Mouse (Mus musculus) intestine, embryonic 16.5 days (tissue): Measurements from ENCODE around the gene Gsto2. TPM values are rescaled to one million over a fixed set of nuclear protein-coding genes. Genes with fewer than 3 reads are reported as not detected.

Experiments
- ATAC-seq: fragments of 200-750 bp; cut with Nextera tagmentation; 2 replicates; pipeline ENCODE4 v1.8.0; 2017; ENCODE audit warnings: moderate TSS enrichment, moderate library complexity
- H3K27ac ChIP-seq: fragments of 300-500 bp; sonication (generic); 2 replicates; pipeline ENCODE4 v1.5.1; 2014; ENCODE audit warnings: mild to moderate bottlenecking, low read length
- H3K27me3 ChIP-seq: fragments of 300-500 bp; sonication (generic); replicated peaks from 2 replicates; pipeline ENCODE4 v1.6.1; 2014; ENCODE audit warnings: low read length, control low read depth, mixed read lengths; ENCODE audit not compliant: control insufficient read depth, insufficient read depth
- H3K36me3 ChIP-seq: fragments of 300-500 bp; sonication (generic); 2 replicates; pipeline ENCODE4 v1.6.1; 2014; ENCODE audit warnings: low read length, control low read depth; ENCODE audit not compliant: control insufficient read depth, insufficient read depth
- H3K4me1 ChIP-seq: fragments of 300-500 bp; sonication (generic); 2 replicates; pipeline ENCODE4 v1.6.1; 2014; ENCODE audit warnings: low read length, control low read depth, mixed read lengths; ENCODE audit not compliant: control insufficient read depth, insufficient read depth
- H3K4me2 ChIP-seq: fragments of 300-500 bp; sonication (generic); 2 replicates; pipeline ENCODE4 v1.6.1; 2014; ENCODE audit warnings: low read depth, low read length, control low read depth
- H3K4me3 ChIP-seq: fragments of 300-500 bp; sonication (generic); 2 replicates; pipeline ENCODE4 v1.5.1; 2014; ENCODE audit warnings: mild to moderate bottlenecking, low read length
- H3K9ac ChIP-seq: fragments of 300-500 bp; sonication (generic); 2 replicates; pipeline ENCODE4 v1.6.1; 2014; ENCODE audit warnings: low read depth, low read length
- H3K9me3 ChIP-seq: fragments of 300-500 bp; sonication (generic); 2 replicates; pipeline ENCODE4 v1.6.1; 2016; ENCODE audit warnings: low read length, control low read depth; ENCODE audit not compliant: control insufficient read depth
- WGBS: fragments of 180-500 bp; shearing (Covaris S2); extraction: QIAGEN DNeasy Blood & Tissue Kit; methylation state at CpG from one replicate; pipeline ENCODE4 v1.1.7; 2014; 5-methylcytosine and 5-hydroxymethylcytosine counted together
- polyA plus RNA-seq: library from polyadenylated mRNA; unstranded; fragments of >200 nt; fragmentation: Nextera tagmentation; extraction: Ambion mirVana; gene quantifications from 2 replicates; pipeline ENCODE4 v1.2.1, GENCODE M21; 2015

Gsto2 gene
- polyA plus RNA-seq, 1 experiment from 2014 or later = 0.68 TPM

GRCm38 (mm10) chr19:47854796-47855783, 10.2 kb upstream of the Gsto2 start, which contains the start of gene Gsto1:
Gene Gsto1 (plus strand): TSS chr19:47854970.
- Histone ChIP-seq H3K4me3 (peak within 1 kb of the TSS; percentile 87), H3K9me3 (no peaks in the 10 kb centered on the region), H3K9ac (peak within 1 kb of the TSS; percentile 89), H3K4me1 (0 out of 2 replicates have a peak, but pooled peaks cover 7% of the 10 kb centered on the region), H3K4me2 (peak within 1 kb of the TSS; percentile 91), H3K27me3 (no peaks in the 10 kb centered on the region), H3K36me3 (no peaks in the 10 kb centered on the region), H3K27ac (peak within 1 kb of the TSS; percentile 95)
- peak; percentile 95 for ATAC-seq
- WGBS = under 1% methylated on average over 60 of the region's 60 CpGs

GRCm38 (mm10) chr19:47857957-47858942, 7.1 kb upstream of the Gsto2 start:
- no peaks in the 10 kb centered on the region for H3K27me3 ChIP-seq
- no peak overlapping the region for H3K4me3 ChIP-seq
- no peak overlapping the region for H3K27ac ChIP-seq
- 79% methylated on average over 18 of the region's 18 CpGs for WGBS
- H3K9me3 ChIP-seq = no peaks in the 10 kb centered on the region
- no peak overlapping the region for H3K4me2 ChIP-seq
- H3K36me3 ChIP-seq = peaks cover 6% of the 10 kb centered on the region; the same call in 1 of the 2 replicates
- no peak for ATAC-seq
- no peak overlapping the region for H3K9ac ChIP-seq
- 0 out of 2 replicates have a peak, but pooled peaks cover 7% of the 10 kb centered on the region for H3K4me1 ChIP-seq

- WGBS = 76% methylated on average over 8 of the region's 8 CpGs
- no peak for ATAC-seq
- H3K27ac ChIP-seq = no peak overlapping the region
- no peak overlapping the region for H3K4me3 ChIP-seq
- no peak overlapping the region for H3K9ac ChIP-seq
- peaks cover 8% of the 10 kb centered on the region; the same call in 1 of the 2 replicates for H3K36me3 ChIP-seq
- H3K27me3 ChIP-seq = no peaks in the 10 kb centered on the region
- H3K4me1 ChIP-seq = 0 out of 2 replicates have a peak, but pooled peaks cover 3% of the 10 kb centered on the region
- no peaks in the 10 kb centered on the region for H3K9me3 ChIP-seq
- no peak overlapping the region for H3K4me2 ChIP-seq
Observed at GRCm38 (mm10) chr19:47859180-47859579, 6.2 kb upstream of the Gsto2 start.

- Histone ChIP-seq H3K4me3 (no peak overlapping the region), H3K9ac (no peak overlapping the region), H3K4me2 (no peak overlapping the region), H3K27me3 (no peaks in the 10 kb centered on the region), H3K4me1 (no peaks in the 10 kb centered on the region), H3K36me3 (peaks cover 12% of the 10 kb centered on the region; the same call in 1 of the 2 replicates), H3K9me3 (no peaks in the 10 kb centered on the region), H3K27ac (no peak overlapping the region)
- 96% methylated on average over 3 of the region's 3 CpGs for WGBS
- no peak for ATAC-seq
Observed at GRCm38 (mm10) chr19:47862581-47862980, 2.8 kb upstream of the Gsto2 start.

- peaks cover 12% of the 10 kb centered on the region; the same call in 1 of the 2 replicates for H3K36me3 ChIP-seq
- no peaks in the 10 kb centered on the region for H3K4me1 ChIP-seq
- H3K4me3 ChIP-seq = no peak overlapping the region
- no peak overlapping the region for H3K9ac ChIP-seq
- H3K27ac ChIP-seq = no peak overlapping the region
- no peak for ATAC-seq
- 98% methylated on average over 9 of the region's 9 CpGs for WGBS
- H3K9me3 ChIP-seq = no peaks in the 10 kb centered on the region
- no peak overlapping the region for H3K4me2 ChIP-seq
- H3K27me3 ChIP-seq = no peaks in the 10 kb centered on the region
Observed at GRCm38 (mm10) chr19:47864051-47864450, 1.3 kb upstream of the Gsto2 start.

GRCm38 (mm10) chr19:47864721-47865120, 613 bp upstream of the Gsto2 start:
- H3K4me3 ChIP-seq = peak overlapping the region; percentile 67
- H3K27me3 ChIP-seq = no peaks in the 10 kb centered on the region
- 82% methylated on average over 7 of the region's 7 CpGs for WGBS
- no peak overlapping the region for H3K9ac ChIP-seq
- no peak overlapping the region for H3K27ac ChIP-seq
- no peaks in the 10 kb centered on the region for H3K9me3 ChIP-seq
- H3K4me1 ChIP-seq = no peaks in the 10 kb centered on the region
- no peak for ATAC-seq
- H3K4me2 ChIP-seq = peak overlapping the region; percentile 92
- peaks cover 12% of the 10 kb centered on the region; the same call in 1 of the 2 replicates for H3K36me3 ChIP-seq

GRCm38 (mm10) chr19:47867628-47868175, 2.4 kb downstream of the Gsto2 start:
- Histone ChIP-seq H3K4me3 (no peak overlapping the region), H3K4me1 (no peaks in the 10 kb centered on the region), H3K36me3 (0 out of 2 replicates have a peak, but pooled peaks cover 6% of the 10 kb centered on the region), H3K9ac (no peak overlapping the region), H3K27ac (no peak overlapping the region), H3K27me3 (no peaks in the 10 kb centered on the region), H3K4me2 (no peak overlapping the region), H3K9me3 (no peaks in the 10 kb centered on the region)
- WGBS = 60% methylated on average over 4 of the region's 4 CpGs
- no peak for ATAC-seq

- 0 out of 2 replicates have a peak, but pooled peaks cover 6% of the 10 kb centered on the region for H3K36me3 ChIP-seq
- no peaks in the 10 kb centered on the region for H3K9me3 ChIP-seq
- H3K4me1 ChIP-seq = no peaks in the 10 kb centered on the region
- no peak overlapping the region for H3K27ac ChIP-seq
- no peaks in the 10 kb centered on the region for H3K27me3 ChIP-seq
- ATAC-seq = no peak
- no peak overlapping the region for H3K4me3 ChIP-seq
- WGBS = 60% methylated on average over 4 of the region's 4 CpGs
- no peak overlapping the region for H3K4me2 ChIP-seq
- H3K9ac ChIP-seq = no peak overlapping the region
Observed at GRCm38 (mm10) chr19:47868951-47869350, 3.6 kb downstream of the Gsto2 start.
